14 mouse cellular contexts compared by ENCODE assay signal in genomic region chr17:31893371-31894060, GRCm38 (mm10). TPM values are rescaled to one million over a fixed set of nuclear protein-coding genes. Genes with fewer than 3 reads are reported as not detected.
DNase-seq lines count a peak whose midpoint lies in the region; ATAC-seq and TF ChIP-seq lines count a peak whose summit lies in the region.
"Had no signal": no experiment of that assay in that cellular context is flagged by ENCODE, and none has a peak within 500 bp of the region (broad histone marks: within the 10 kb centered on the region; RNA-seq: fewer than 3 reads in every experiment).

No protein-coding gene starts in this region.

- TF ChIP-seq CTCF in lung, embryonic 14.5 days (IDR thresholded peaks at IDR 0.05; ENCODE audit: low read depth) = no peak
- TF ChIP-seq CTCF in lung, adult 2 months (IDR thresholded peaks at IDR 0.05; ENCODE audit: insufficient read depth, low read length) = no peak

- peaks cover 78% of the 10 kb centered on the region for H3K4me1 ChIP-seq in heart, embryonic 10.5 days
- peaks cover 55% of the 10 kb centered on the region for H3K4me1 ChIP-seq in lung, embryonic 14.5 days (ENCODE audit: insufficient read depth)
- peaks cover 17% of the 10 kb centered on the region for H3K4me1 ChIP-seq in lung, adult 2 months (ENCODE audit: control insufficient read depth, insufficient read depth, low read length)
- peaks cover 49% of the 10 kb centered on the region for H3K4me1 ChIP-seq in stomach, embryonic 15.5 days

- intact Hi-C loops in heart, postnatal 25 days (cut with DNase I) = no loop called here

- ATAC-seq in lung, embryonic 14.5 days (ENCODE audit: insufficient read depth) = no peak
- ATAC-seq in stomach, embryonic 15.5 days (ENCODE audit: insufficient read depth, low FRiP score, low read depth) = no peak
- ATAC-seq: activated CD4-positive, CD25-positive, alpha-beta regulatory T cell, adult 4 months; CD4-positive, CD25-positive, alpha-beta regulatory T cell, adult 4 months had no signal

- no peaks in the 10 kb centered on the region for H3K9me3 ChIP-seq in heart, embryonic 10.5 days
- H3K9me3 ChIP-seq in lung, embryonic 14.5 days (ENCODE audit: low read depth, low read length) = no peaks in the 10 kb centered on the region
- no peaks in the 10 kb centered on the region for H3K9me3 ChIP-seq in stomach, embryonic 15.5 days
- H3K9me3 ChIP-seq: hindbrain, embryonic 13.5 days; limb, embryonic 12.5 days; midbrain, embryonic 12.5 days had no signal

- 70% methylated on average over 5 of the region's 5 CpGs for WGBS in heart, embryonic 10.5 days
- WGBS in lung, embryonic 14.5 days = 53% methylated on average over 5 of the region's 5 CpGs
- WGBS in lung, adult 2 months = 69% methylated on average over 5 of the region's 5 CpGs
- 64% methylated on average over 5 of the region's 5 CpGs for WGBS in stomach, embryonic 15.5 days

- no peaks in the 10 kb centered on the region for H3K27me3 ChIP-seq in heart, embryonic 10.5 days (ENCODE audit: insufficient read depth, poor library complexity, severe bottlenecking)
- H3K27me3 ChIP-seq in lung, embryonic 14.5 days (ENCODE audit: insufficient read depth, low read length) = no peaks in the 10 kb centered on the region
- no peaks in the 10 kb centered on the region for H3K27me3 ChIP-seq in stomach, embryonic 15.5 days (replicated peaks)
- H3K27me3 ChIP-seq: hindbrain, embryonic 13.5 days; limb, embryonic 12.5 days; midbrain, embryonic 12.5 days had no signal

- DNase-seq in heart, embryonic 10.5 days (ENCODE audit: low spot score) = no peak
- no peak for DNase-seq in heart, postnatal 25 days (ENCODE audit: low spot score)
- DNase-seq in lung, embryonic 14.5 days = no peak
- DNase-seq in lung, adult 2 months = no peak
- peak; percentile 4 for DNase-seq in urinary bladder, postnatal 10 days (ENCODE audit: low spot score)
- no peak for DNase-seq in urinary bladder, adult 18-20 months (ENCODE audit: low spot score in 2 of 2)
- DNase-seq in cerebellum, adult 11-12 months = no peak
- DNase-seq: cerebellum, adult 8-10 months had no signal

- TF ChIP-seq POLR2A in lung, adult 2 months (IDR thresholded peaks at IDR 0.05; ENCODE audit: borderline replicate concordance, extremely low read depth, low read depth, low read length) = no peak

- H3K4me3 ChIP-seq in heart, embryonic 10.5 days = no peak overlapping the region
- no peak overlapping the region for H3K4me3 ChIP-seq in lung, embryonic 14.5 days (ENCODE audit: low read depth, low read length)
- H3K4me3 ChIP-seq in lung, adult 2 months (replicated peaks; ENCODE audit: extremely low read depth, low read depth, low read length) = no peak overlapping the region
- H3K4me3 ChIP-seq in stomach, embryonic 15.5 days (replicated peaks) = no peak overlapping the region
- H3K4me3 ChIP-seq: hindbrain, embryonic 13.5 days; limb, embryonic 12.5 days; midbrain, embryonic 12.5 days had no signal

- peak overlapping the region; percentile 85 for H3K27ac ChIP-seq in heart, embryonic 10.5 days
- peak overlapping the region; percentile 98; the same call in 1 of the 2 replicates for H3K27ac ChIP-seq in lung, embryonic 14.5 days (ENCODE audit: low read depth)
- H3K27ac ChIP-seq in stomach, embryonic 15.5 days = peak overlapping the region; percentile 85
- H3K27ac ChIP-seq: hindbrain, embryonic 13.5 days; midbrain, embryonic 12.5 days had no signal

- H3K9ac ChIP-seq in lung, embryonic 14.5 days = no peak overlapping the region
- H3K9ac ChIP-seq in stomach, embryonic 15.5 days = no peak overlapping the region
- H3K9ac ChIP-seq: hindbrain, embryonic 13.5 days; limb, embryonic 12.5 days; midbrain, embryonic 12.5 days had no signal

- H3K4me2 ChIP-seq in lung, embryonic 14.5 days = no peak overlapping the region
- H3K4me2 ChIP-seq in stomach, embryonic 15.5 days = no peak overlapping the region
- H3K4me2 ChIP-seq: hindbrain, embryonic 13.5 days; limb, embryonic 12.5 days; midbrain, embryonic 12.5 days had no signal

- no peaks in the 10 kb centered on the region for H3K36me3 ChIP-seq in heart, embryonic 10.5 days
- no peaks in the 10 kb centered on the region for H3K36me3 ChIP-seq in lung, embryonic 14.5 days (ENCODE audit: insufficient read depth)
- no peaks in the 10 kb centered on the region for H3K36me3 ChIP-seq in stomach, embryonic 15.5 days
- H3K36me3 ChIP-seq: hindbrain, embryonic 13.5 days; limb, embryonic 12.5 days; midbrain, embryonic 12.5 days had no signal

RNA-seq across cellular contexts. Expression of gene Sik1, which starts 37.9 kb away (rescaled TPM):
- polyA plus RNA-seq in heart, embryonic 10.5 days (2016; fragmentation: Nextera tagmentation; extraction: Ambion mirVana) = 20.9 and 22.0 TPM in 2 replicates
- total RNA-seq in heart, postnatal 25 days (2021) = 10 to 100 TPM; 18.7 to 29.0 TPM
- 25.0 and 26.2 TPM in 2 replicates for polyA plus RNA-seq in lung, embryonic 14.5 days (2014; fragmentation: Nextera tagmentation; extraction: Ambion mirVana)
- polyA plus RNA-seq in lung, adult 2 months (2012; rRNA removed) = 60.5 and 87.9 TPM in 2 replicates
- polyA plus RNA-seq in stomach, embryonic 15.5 days (2015; fragmentation: Nextera tagmentation; extraction: Ambion mirVana) = 19.6 and 21.8 TPM in 2 replicates
